Comparison of ENCODE assay signal across 9 mouse cellular contexts in the genomic region with DNA sequence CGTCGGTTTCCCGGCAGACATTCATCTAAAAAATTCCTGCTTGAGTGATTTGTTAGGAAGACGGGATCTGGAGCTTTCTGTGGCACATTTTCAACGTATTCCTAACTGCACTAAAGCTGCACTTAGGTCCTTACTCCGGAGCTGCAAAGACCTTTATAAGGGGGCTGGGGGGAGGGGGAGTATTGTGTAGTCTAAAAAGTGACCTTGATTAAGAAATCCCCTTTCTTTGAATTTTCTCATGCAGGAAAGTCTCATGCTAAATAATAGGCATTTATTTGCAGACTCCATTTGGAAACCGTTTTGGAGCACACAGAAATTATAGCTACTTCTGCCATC.
DNase-seq lines count a peak whose midpoint lies in the region; ATAC-seq and TF ChIP-seq lines count a peak whose summit lies in the region.
"Had no signal": no experiment of that assay in that cellular context is flagged by ENCODE, and none has a peak within 500 bp of the region (broad histone marks: within the 10 kb centered on the region; RNA-seq: fewer than 3 reads in every experiment).

No protein-coding gene starts in this region.

- no peak overlapping the region for H3K4me3 ChIP-seq in heart, embryonic 11.5 days (ENCODE audit: low read depth, low read length)
- no peak overlapping the region for H3K4me3 ChIP-seq in liver, embryonic 11.5 days (ENCODE audit: low read depth, low read length)
- 0 out of 2 replicates have a peak overlapping the region, but pooled peaks have one; percentile 5 for H3K4me3 ChIP-seq in intestine, embryonic 14.5 days (ENCODE audit: low read depth, low read length)
- no peak overlapping the region for H3K4me3 ChIP-seq in small intestine, adult 2 months (ENCODE audit: low read depth, low read length)

- TF ChIP-seq CTCF in small intestine, adult 2 months (IDR thresholded peaks at IDR 0.05; ENCODE audit: extremely low read depth, insufficient read length, insufficient replicate concordance, low read depth, low read length): no peak

- peak overlapping the region; percentile 29; the same call in 1 of the 2 replicates for H3K4me2 ChIP-seq in heart, embryonic 11.5 days
- peak overlapping the region; percentile 32 for H3K4me2 ChIP-seq in liver, embryonic 11.5 days
- peak overlapping the region; percentile 31 for H3K4me2 ChIP-seq in intestine, embryonic 14.5 days (ENCODE audit: low read length)
- H3K4me2 ChIP-seq: midbrain, embryonic 11.5 days had no signal

- H3K36me3 ChIP-seq in heart, embryonic 11.5 days (ENCODE audit: control insufficient read depth, insufficient read depth, low read length): no peaks in the 10 kb centered on the region
- no peaks in the 10 kb centered on the region for H3K36me3 ChIP-seq in liver, embryonic 11.5 days (ENCODE audit: control insufficient read depth, insufficient read depth, low read length)
- no peaks in the 10 kb centered on the region for H3K36me3 ChIP-seq in intestine, embryonic 14.5 days (ENCODE audit: control insufficient read depth, insufficient read depth, low read length)
- H3K36me3 ChIP-seq in small intestine, adult 2 months (ENCODE audit: control insufficient read depth, insufficient read depth, low read length): no peaks in the 10 kb centered on the region

- no peaks in the 10 kb centered on the region for H3K27me3 ChIP-seq in heart, embryonic 11.5 days (ENCODE audit: control insufficient read depth, insufficient read depth, low read length)
- no peaks in the 10 kb centered on the region for H3K27me3 ChIP-seq in liver, embryonic 11.5 days (replicated peaks; ENCODE audit: control insufficient read depth, insufficient read depth, low read length)
- no peaks in the 10 kb centered on the region for H3K27me3 ChIP-seq in intestine, embryonic 14.5 days (replicated peaks; ENCODE audit: control insufficient read depth, insufficient read depth, low read length)
- no peaks in the 10 kb centered on the region for H3K27me3 ChIP-seq in small intestine, adult 2 months (ENCODE audit: control insufficient read depth, insufficient read depth, low read length)

- H3K9me3 ChIP-seq in heart, embryonic 11.5 days (replicated peaks; ENCODE audit: control insufficient read depth, low read length): no peaks in the 10 kb centered on the region
- H3K9me3 ChIP-seq in liver, embryonic 11.5 days (ENCODE audit: control insufficient read depth, low read length): no peaks in the 10 kb centered on the region
- no peaks in the 10 kb centered on the region for H3K9me3 ChIP-seq in intestine, embryonic 14.5 days (ENCODE audit: control insufficient read depth, low read length)

- WGBS in heart, embryonic 11.5 days (ENCODE audit: insufficient replicate concordance): 49% methylated on average over 7 of the region's 7 CpGs
- WGBS in liver, embryonic 11.5 days: 34% methylated on average over 7 of the region's 7 CpGs
- 26% methylated on average over 7 of the region's 7 CpGs for WGBS in intestine, embryonic 14.5 days
- WGBS in small intestine, adult 2 months: 59% methylated on average over 7 of the region's 7 CpGs

- peaks cover 23% of the 10 kb centered on the region for H3K4me1 ChIP-seq in heart, embryonic 11.5 days (ENCODE audit: control insufficient read depth, insufficient read depth, low read length)
- H3K4me1 ChIP-seq in liver, embryonic 11.5 days (replicated peaks; ENCODE audit: control insufficient read depth, insufficient read depth, low read length): 0 out of 2 replicates have a peak, but pooled peaks cover 2% of the 10 kb centered on the region
- peaks cover 28% of the 10 kb centered on the region for H3K4me1 ChIP-seq in intestine, embryonic 14.5 days (replicated peaks; ENCODE audit: control insufficient read depth, insufficient read depth, low read length)
- H3K4me1 ChIP-seq in small intestine, adult 2 months (ENCODE audit: control insufficient read depth, insufficient read depth, insufficient read length, low read length): no peaks in the 10 kb centered on the region

- no peak for TF ChIP-seq POLR2A in small intestine, adult 2 months (IDR thresholded peaks at IDR 0.05; ENCODE audit: low read depth, low read length)

- DNase-seq in heart, adult 11 months: no peak
- DNase-seq in liver, embryonic 11.5 days (ENCODE audit: low spot score): no peak
- DNase-seq in liver: no peak
- DNase-seq in intestine, embryonic 14.5 days (ENCODE audit: low spot score): no peak
- DNase-seq in kidney, postnatal 10 days: no peak

- no peak overlapping the region for H3K9ac ChIP-seq in heart, embryonic 11.5 days (ENCODE audit: low read depth, low read length)
- H3K9ac ChIP-seq in liver, embryonic 11.5 days (ENCODE audit: low read depth, low read length): no peak overlapping the region
- H3K9ac ChIP-seq in intestine, embryonic 14.5 days (ENCODE audit: low read length): no peak overlapping the region

- no peak for ATAC-seq in heart, embryonic 11.5 days (replicated peaks; ENCODE audit: insufficient number of reproducible peaks, low FRiP score, low TSS enrichment)
- no peak for ATAC-seq in liver, embryonic 11.5 days (replicated peaks; ENCODE audit: low FRiP score)
- ATAC-seq in intestine, embryonic 14.5 days (replicated peaks; ENCODE audit: low FRiP score, low TSS enrichment, low read depth): no peak
- ATAC-seq in megakaryocyte progenitor cell, adult 5-6 weeks (replicated peaks; ENCODE audit: poor library complexity): no peak

- peak overlapping the region; percentile 51; the same call in 1 of the 2 replicates for H3K27ac ChIP-seq in heart, embryonic 11.5 days (ENCODE audit: low read depth, low read length)
- H3K27ac ChIP-seq in liver, embryonic 11.5 days (ENCODE audit: low read depth, low read length): 0 out of 2 replicates have a peak overlapping the region, but pooled peaks have one; percentile 16
- H3K27ac ChIP-seq in intestine, embryonic 14.5 days (ENCODE audit: low read depth): peak overlapping the region; percentile 85
- H3K27ac ChIP-seq in small intestine, adult 2 months (ENCODE audit: insufficient read depth, low read depth, low read length): peak overlapping the region; percentile 12; the same call in 1 of the 2 replicates

Comparison
In these comparisons a context has a peak if more than half of its experiments do, and no peak if none do; other contexts are left out.
1. H3K27ac ChIP-seq: peak in every context shown above with its lines; median percentile 85 in intestine, embryonic 14.5 days; 51 in heart, embryonic 11.5 days; 16 in liver, embryonic 11.5 days; 12 in small intestine, adult 2 months.